Mouse (Mus musculus): Measurements from ENCODE around the gene Zc3hav1. TPM values are rescaled to one million over a fixed set of nuclear protein-coding genes. Genes with fewer than 3 reads are reported as not detected.
A peak's percentile ranks its signal among the peaks of the same experiment; 100 is the strongest.

The Zc3hav1 gene
- total RNA-seq, 1 experiment from 2014 or later, result 45.0 TPM

DNA sequence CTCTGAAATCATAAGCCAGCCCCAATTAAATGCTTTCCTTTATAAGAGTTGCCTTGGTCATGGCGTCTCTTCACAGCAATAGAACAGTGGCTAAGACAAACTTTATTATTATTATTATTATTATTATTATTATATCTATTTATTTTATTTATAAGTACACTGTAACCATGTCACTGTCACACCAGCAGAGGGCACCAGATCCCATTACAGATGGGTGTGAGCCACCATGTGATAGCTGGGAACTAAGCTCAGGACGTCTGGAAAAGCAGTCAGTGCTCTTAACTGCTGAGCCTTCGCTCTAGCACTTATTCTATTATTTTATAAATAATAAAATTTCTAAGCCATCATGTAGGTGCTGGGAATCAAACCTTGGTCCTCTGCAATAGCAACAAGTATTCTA lies 60.7 kb downstream of the Zc3hav1 start:
- DNase-seq, result no peak

DNA sequence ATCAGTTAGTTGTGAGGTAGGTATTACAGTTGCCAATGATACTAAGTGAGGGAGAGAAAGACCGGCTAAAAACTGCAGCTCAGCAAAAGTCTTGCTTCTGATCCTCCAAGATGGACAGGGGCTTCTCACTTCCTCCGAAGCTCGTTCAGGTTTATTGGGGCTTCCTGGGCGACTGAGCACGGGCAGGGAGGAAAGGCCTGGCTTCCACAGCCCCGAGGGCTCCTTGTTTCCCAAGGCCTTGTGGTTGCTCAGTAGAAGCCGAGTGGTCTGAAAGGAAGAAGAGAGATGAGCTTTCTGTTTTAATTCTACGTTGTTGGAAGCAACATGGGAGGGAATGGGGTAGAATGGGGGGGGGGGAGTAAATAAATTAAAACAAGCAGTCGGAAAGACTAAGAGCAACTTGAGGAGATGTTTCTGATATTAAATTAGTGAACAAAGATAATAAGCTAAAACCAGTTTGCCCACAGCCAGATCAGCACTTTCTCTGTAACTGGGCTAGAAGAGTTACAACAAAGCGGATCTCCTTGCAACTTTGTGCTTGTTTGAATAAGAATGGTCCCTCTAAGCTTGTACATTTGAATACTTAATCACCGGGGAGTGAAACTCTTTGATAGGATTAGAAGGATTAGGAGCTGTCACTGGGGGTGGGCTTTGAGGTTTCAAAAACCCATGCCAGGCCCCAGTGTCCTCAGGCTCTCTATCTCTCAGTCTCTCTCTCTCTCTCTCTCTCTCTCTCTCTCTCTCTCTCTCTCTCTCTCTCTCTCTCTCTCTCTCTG lies 61.3 kb downstream of the Zc3hav1 start:
- DNase-seq, result no peak

DNA sequence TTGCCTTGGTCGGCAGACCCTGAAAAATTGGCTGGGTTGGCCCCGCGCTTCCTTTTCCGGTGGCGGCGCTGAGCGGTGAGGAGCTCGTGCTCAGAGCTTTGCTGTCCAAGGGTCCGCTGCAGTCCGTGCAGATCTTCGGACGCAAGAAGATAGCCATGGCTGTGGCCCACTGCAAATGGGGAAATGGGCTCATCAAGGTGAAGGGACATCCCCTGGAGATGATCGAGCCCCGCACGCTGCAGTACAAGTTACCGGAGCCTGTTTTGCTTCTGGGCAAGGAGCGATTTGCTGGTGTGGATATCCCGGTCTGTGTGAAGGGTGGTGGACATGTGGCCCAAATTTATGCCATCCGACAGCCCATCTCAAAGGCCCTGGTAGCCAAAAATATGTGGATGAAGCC lies 70.0 kb downstream of the Zc3hav1 start:
- DNase-seq, result no peak

DNA sequence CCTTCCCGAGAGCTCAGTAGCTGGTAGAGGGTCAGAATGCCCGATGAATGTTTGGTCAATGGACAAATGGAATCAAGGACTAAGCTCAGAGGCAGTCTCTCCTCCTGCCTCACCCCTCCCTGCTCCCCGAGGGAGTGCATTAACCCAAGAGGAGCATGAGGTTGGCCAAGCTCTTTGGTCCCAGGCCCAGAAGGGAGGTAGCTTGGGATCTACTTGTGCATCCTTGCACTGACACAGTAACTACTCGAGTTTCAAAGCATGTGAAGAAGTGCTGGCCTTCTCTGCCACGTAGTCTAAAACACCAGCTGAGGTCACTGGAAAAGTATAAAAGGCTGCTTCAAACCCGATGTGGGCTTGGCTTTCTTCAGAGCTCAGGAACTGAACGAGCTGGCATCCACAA lies 89.9 kb downstream of the Zc3hav1 start:
- DNase-seq, result peak; percentile 32

DNA sequence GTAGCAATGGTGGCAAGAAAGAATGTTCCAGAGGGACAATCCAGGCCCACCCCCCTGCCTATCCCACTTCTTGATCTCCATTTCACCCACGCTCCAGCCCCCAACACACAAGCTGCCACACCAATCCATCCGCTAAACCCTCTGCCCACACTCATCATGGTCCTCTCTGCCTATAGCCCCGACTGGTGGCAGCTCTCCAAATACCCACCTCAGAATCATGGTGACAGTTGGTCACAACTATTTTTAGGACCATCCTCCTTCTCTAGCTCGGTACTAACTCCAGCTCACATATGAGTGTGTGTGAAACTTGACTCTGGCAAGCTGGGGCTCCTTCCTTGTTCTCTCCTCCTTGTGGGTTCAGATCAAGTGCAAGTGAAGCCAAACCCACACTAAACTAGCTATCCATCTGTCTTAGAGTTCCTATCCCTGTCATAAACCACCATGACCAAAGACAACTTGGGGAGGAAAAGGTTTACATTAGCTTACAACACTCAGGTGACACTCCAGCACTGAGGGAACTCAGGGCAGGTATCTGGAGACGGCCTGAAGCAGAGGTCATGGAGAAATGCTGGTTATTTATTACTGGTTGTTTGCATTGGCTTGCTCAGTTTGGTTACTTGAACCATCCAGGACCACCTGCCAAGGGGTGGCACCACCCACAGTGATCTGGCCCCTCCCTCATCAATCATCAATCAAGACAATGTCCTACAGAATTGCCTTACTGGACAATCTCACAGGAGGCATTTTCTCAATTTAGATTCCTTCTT lies 90.8 kb downstream of the Zc3hav1 start:
- no peak for DNase-seq

DNA sequence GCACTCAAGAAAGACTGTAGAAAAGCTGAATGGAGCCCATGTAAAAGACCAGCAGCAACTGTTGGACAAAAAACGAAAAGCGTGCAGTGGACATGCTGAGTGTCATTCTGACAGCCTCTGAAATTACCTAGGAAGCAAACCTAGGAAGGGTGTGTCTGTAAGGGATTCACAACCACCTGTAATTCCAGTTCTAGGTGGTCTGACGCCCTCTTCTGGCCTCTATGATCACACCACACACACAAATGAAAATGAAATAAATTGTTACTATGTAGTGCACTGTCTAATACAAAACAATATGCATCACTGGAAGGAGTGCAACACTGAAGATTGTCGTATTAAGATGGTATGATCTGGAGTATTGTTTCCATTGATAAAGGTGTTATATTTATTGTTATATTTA lies 92.5 kb downstream of the Zc3hav1 start:
- DNase-seq, result no peak

DNA sequence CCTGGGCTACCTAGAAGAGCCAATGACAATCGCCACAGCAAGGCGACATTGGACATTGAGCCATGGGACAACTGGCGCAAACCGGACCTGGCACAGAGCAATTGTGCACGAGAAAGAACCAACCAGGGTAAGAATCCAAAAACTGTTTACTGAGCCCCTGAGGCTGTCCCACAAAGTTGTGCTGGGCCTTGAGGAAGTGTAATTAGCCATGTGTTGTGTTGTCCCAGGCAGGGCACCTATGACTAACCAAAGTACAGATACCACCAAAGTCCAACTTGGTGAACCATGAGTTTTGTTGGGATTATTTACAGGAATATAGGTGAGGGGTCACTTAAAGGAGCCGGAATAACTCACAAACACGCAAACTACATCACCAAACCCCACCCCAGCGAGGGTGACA lies 96.9 kb downstream of the Zc3hav1 start:
- no peak for DNase-seq

DNA sequence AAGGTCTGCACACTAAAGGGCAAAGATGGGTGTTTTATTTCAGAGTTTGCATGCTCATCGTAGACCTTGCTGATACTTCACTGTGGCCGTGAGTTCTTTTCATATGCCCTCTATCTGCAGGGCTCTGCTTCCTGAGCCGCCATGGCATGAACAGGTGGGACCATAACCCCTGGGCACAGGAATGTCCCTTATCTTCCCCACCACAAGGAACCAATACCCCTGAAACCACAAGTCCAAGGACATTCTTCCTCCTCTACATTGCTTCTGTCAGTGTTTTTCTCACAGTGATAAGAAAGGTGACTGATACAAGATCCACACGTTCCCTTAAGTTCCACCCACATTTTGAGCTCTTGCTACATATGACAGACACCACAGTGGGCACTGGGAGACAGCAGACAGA lies 97.6 kb downstream of the Zc3hav1 start:
- DNase-seq, result no peak

DNA sequence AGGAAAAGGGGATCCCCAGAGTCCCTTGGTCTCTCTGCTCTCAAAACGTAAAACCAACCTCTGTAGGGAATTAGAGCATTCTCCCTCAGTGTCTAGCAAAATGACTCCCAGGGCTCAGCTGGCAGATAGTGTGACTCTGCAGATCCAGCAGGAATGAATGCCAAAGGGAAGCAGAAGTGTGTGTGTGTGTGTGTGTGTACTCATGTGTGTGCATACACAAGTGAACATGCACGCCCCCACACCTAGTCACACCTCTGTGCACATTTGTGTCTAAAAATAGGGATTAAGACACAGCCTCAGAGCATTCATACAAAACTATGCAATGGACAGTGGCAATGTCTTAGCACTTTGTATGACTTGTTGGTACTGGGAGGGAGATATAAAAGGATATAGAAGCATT lies 98.6 kb downstream of the Zc3hav1 start:
- DNase-seq, result no peak

Other genes with a start within 250 kb of the Zc3hav1 start
- gene Tmem213, start 245.3 kb downstream of the Zc3hav1 start, total RNA-seq (2021), result not detected in 2 replicates
- gene Atp6v0a4, start 230.0 kb downstream of the Zc3hav1 start, total RNA-seq (2021), result 4.1 TPM in 2 replicates
- gene D630045J12Rik, start 100.6 kb downstream of the Zc3hav1 start, total RNA-seq (2021), result 4.0 and 4.1 TPM in 2 replicates
- gene Zc3hav1l, start 55.3 kb downstream of the Zc3hav1 start, total RNA-seq (2021), result 4.3 and 5.0 TPM in 2 replicates
- 1.6 and 3.3 TPM in 2 replicates for gene Ttc26, start 26.9 kb upstream of the Zc3hav1 start, total RNA-seq (2021)
- 27.6 and 29.0 TPM in 2 replicates for gene Ubn2, start 79.3 kb upstream of the Zc3hav1 start, total RNA-seq (2021)
- gene Fmc1, start 178.9 kb upstream of the Zc3hav1 start, total RNA-seq (2021), result 174 and 186 TPM in 2 replicates
- gene Luc7l2, start 196.7 kb upstream of the Zc3hav1 start, total RNA-seq (2021), result 154 and 173 TPM in 2 replicates

All from adrenal gland, postnatal 14 days (tissue).